Mouse (Mus musculus): ENCODE results near the gene Tmem179.

The Tmem179 gene

DNA sequence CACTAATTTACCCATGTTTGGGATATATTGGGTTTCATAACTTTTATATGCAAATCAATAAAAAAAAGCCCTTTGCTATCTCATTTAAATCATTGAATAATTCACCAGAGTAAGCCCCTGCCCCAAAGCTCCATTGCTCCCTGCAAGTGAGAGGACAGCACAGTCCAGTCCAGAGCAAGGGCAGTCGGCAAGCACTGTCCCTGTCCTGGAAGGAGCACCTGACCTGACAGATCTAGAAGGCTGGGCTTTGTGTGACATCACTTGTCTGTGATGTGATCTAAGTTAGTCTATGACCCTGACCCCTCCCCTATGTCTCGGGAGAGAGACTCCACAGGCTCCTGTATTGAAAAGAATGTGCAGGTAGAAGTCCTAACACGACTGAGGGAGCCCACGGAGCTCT lies 17.2 kb upstream of the Tmem179 start:
- DNase-seq: no peak

DNA sequence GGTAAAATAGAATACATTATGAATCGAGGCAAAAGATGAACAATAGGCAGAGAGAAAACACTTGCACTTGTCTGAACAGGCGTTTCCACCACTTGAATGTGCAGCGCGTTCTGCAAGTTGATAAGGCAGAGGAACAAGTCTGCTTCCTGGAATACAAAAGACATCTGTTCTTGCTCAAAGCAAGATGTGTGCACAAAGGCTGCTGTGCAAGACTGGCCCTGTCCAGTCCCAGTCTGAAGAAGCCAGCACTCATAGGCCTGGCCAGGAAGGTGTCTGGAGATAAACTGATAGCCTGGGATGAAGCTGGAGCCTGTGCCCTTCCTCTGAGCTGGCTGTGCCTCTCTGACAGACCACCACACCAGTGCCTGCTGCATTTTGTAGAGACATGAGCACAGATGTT lies 1.6 kb upstream of the Tmem179 start:
- DNase-seq: peak; percentile 49

DNA sequence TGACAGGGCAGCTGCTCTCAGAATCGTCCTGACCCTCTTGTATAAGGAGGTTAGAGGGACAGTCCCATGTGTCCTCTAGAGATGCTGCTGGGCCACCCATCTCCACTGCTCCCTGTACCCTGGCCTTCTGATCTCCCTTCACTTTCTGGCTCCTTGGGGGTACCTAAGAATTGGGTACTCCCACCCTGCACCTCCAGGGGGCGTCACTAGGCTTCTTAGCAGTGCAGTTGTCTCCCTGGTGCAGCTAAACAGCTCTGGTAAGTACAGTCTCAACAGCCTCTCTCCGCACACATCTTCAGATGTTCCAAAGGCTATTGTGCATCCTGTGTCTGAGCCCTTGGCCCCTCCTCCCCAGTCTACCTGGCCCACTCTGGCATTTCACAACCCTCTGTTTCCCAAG lies 1.6 kb downstream of the Tmem179 start:
- DNase-seq: no peak

DNA sequence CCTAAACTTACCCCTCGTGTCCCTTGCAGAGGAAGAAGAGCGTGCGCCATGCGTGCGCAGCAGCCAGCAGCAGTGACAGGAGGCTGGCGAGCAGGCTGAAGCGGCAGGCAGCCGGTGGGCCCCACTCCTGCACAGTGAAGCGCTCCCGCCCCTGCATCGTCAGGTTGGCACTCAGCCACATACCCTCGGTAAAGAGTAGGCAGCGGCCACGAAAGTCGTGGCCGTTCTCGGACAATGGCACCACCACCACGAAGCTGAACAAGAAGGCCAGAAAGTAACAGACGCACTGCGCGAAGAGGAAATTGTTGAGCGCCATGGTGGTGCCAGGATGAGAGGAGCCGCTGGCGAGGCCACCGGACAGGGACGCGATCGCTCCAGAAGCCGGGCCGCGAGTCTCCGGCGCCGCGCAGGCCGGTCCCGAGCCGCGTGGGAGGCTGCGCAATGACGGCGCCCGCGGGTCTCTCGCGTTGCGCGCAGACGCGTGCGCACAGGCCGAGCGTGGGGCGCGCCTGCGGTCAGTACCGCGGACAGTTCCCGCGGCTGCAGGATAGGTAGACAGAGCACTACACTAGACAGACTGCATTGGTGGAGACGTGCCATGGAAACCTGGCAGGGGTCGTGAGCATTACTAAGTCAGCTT lies 5.7 kb downstream of the Tmem179 start:
- peak; percentile 81 for DNase-seq

DNA sequence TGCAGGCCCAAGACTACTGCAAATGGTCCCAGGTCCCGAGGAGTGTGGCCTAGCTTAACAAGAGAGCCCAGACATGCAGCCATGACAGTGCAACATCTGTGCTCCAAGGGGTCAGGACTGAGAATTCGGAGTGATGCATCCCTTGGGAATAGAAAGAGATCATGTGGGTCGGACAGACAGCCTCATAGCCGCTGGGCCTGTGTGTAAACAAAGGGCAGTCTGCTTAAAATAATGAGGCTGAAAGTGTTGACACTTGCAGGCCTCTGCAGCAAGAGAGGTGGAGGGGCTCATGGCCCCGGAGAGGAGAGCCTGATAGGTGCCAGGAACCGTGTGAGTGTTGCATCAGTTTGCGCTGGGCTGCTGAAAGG lies 6.2 kb downstream of the Tmem179 start:
- peak; percentile 25 for DNase-seq

GRCm38 (mm10) chr12:112507984-112508383 lies 8.6 kb downstream of the Tmem179 start:
- DNase-seq: no peak

DNA sequence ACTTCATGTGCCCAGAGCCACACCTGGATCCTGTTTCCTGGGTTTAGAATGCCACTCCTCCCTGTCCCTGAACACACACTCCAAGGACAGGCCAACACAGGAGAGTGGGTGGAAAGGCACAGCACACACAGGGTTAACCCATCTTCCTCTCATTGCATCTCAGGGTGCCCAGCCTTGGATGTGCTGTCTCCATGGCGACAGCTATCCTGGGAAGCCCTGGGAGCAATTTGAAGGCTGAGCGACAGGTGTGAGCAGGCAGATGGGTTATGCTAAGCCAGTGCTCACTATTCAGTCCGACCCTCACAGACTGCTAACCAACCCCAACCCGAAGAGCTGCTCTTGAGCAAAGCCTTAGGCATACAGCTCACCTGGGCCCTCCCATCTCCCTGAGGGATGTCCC lies 9.3 kb downstream of the Tmem179 start:
- DNase-seq: no peak

DNA sequence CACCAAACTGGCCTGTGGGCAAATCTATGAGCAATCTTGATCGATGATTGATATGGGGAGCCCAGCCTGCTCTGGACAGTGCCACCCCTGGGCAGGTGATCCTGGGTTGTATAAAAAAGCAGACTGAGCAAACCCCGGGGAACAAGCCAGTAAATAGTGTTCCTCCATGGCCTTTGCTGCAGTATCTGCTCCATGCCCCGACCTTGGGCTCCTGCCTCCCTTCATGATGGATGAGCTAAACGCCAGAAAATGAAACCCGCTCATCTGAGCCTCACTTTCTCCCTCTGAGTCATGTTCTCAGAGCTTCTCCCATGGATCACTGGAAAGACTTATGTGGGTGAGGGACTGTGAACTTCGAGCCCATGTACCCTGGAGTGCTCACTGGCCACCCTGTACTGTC lies 10.3 kb downstream of the Tmem179 start:
- no peak for DNase-seq

DNA sequence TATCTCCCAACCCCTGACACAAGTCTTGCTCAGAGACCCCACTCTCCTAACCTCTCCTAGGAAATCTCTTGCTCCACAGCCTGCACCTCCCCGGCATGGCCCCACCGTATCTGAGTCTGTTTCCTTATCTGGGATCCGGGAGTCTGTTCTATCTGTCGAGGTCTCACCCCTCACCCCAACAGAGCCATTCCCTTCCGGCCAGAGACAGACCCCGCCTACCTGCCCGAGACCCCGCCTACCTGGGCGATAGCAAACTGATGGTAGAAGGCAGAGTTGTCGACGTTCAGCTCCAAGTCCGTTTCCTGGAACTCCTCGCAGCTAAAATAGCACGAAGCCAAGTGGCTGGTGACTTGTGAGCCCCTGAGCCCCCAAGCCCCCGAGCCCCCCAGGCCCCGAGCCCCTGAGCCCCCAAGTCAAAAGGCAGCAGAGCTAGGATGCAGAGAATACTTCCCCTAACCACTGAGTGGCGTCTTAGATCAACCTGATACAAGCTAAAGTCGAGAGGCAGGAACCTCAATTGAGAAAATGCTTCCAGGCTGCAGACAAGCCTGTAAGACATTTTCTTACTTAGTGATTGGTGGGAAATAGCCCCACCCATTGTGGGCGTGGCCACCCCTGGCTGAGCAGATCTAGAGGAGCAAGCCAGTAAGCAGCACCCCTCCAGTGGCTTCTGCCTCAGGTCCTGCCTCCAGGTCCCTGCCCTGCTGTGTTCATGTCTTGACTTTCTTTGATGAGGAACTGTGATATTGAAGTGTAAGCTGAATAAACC lies 13.4 kb downstream of the Tmem179 start:
- no peak for DNase-seq

DNA sequence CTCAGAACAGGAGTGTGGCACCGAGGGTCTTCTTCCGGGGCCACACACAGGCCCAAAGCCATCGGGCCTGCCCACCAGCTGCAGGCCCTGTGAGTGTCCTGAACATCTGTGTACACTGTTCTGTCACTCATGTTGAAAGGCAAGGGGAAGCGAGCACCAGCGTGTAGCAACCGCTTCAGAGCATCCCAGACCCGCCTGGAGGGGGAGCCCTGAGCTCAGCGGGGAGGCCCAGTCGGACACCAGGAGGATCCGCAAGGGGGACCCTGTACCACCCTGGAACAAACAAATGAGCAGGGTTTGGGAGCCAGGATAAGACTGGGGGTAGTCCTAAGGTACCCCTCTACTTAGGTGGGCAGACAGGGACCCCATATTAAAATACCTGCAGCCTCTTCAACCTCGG lies 17.9 kb downstream of the Tmem179 start:
- DNase-seq: peak; percentile 49

DNA sequence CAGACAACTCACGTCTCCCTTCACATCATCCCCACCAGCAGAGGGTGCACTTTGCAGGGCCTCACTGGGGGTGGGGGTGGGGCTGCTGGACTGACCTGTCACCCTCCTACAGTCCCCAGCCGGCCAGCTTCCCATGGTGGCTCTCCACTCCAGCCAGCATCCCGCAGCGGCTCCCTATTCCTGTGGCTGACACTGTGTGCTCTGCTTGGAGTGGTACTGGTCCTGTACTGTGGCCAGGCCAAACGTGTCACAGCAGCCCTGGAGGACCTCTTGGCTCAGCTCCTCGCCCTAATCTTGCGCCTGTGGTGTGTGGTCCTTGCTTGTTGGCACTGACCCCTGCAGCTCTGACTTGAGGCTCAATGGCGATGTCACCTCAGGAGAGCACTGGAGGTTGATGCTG lies 18.8 kb downstream of the Tmem179 start:
- no peak for DNase-seq

DNA sequence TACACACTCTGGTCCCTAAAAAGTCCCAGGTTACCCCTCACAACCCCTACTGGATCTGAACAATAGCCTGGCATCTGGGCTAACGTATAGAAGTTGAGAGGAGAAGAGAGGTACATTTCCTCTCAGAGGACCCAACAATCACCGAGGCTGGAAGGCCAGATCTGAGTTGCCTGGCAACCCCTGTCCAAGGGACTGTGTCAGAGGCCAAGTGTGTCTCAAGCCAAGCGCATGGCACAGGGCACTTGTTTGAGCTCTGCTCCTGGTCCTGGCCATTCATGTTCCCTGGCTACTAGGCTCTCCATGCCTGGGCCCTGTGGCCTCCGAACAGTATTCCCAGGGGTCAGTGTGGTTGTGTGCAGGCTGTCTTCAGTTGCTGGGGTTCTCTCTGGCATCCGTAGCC lies 20.4 kb downstream of the Tmem179 start:
- no peak for DNase-seq

DNA sequence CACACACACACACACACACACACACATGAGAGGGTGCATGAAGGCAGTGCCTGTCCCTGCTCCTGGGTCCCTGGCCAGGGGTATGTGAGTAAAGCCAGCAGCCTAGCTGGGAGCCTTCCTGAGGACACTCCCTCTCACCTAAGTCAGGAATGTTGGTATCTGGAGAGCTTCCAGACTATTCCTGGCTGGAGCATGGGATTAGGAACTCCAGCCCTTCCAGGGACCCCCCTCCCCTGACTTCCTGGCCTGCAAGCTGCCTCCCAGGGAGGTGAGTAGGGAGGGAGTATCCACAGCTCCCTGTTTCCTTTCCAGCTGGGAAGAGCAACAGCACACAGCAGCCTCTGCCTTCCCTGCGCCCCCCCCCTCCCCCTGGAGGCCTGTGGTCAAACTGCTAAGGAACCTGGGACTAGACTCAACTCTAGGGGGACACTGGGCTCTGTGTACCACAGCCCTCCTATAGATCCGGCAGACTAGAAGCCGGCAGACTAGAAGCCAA lies 26.1 kb downstream of the Tmem179 start:
- DNase-seq: no peak

- no peak for DNase-seq
These were observed 27.0 kb downstream of the Tmem179 start for GRCm38 (mm10) chr12:112489535-112489934.

- DNase-seq: no peak
These were observed 27.4 kb downstream of the Tmem179 start, which contains the start of gene A530016L24Rik for GRCm38 (mm10) chr12:112489134-112489533. Gene A530016L24Rik (plus strand): TSS chr12:112489448.

- DNase-seq: peak; percentile 88
These were observed 42.8 kb downstream of the Tmem179 start for GRCm38 (mm10) chr12:112473777-112474176.

DNA sequence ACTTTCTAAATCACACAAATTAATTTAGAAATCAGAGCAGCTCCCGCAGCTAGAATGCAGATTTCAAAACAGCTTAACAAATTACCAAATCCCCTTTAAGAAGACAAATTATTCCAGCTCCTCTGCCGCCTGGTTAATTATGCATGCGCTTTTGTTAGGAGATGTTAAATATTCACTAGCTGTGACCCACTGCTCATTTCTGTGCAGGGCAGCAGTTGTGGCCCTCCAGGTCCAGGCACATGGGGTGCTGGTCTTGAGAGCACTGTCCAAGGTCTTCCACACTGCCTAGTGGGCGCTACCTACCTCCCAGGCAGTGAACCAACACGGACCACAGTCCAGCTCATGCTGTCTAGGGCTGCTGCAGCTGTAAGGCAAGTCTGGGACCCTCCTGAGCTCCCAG lies 46.3 kb downstream of the Tmem179 start:
- no peak for DNase-seq

DNA sequence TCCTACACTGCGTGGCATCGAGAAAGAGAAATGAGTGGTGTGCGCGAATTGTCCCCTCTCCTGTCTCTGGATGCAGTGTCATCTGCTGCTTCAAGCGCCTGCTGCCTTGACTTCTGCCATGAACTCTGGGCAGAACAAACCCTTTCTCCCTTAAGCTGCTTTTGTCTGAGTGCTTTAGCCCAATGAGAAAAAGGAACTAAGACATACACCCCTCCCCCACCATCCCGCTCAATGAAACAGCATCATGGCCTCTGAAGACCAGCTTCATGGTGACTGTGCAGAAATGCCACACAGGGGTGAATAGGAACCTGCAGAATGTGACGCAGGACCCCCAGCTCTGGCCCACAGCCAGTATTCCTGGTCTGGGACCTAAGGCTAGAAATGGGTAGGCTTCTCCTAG lies 47.2 kb downstream of the Tmem179 start:
- no peak for DNase-seq

GRCm38 (mm10) chr12:112467387-112467786 lies 49.2 kb downstream of the Tmem179 start:
- no peak for DNase-seq

GRCm38 (mm10) chr12:112465928-112466327 lies 50.6 kb downstream of the Tmem179 start:
- DNase-seq: no peak

- DNase-seq: no peak
These were observed 52.0 kb downstream of the Tmem179 start for GRCm38 (mm10) chr12:112464516-112464915.

GRCm38 (mm10) chr12:112463750-112464444 lies 52.6 kb downstream of the Tmem179 start:
- no peak for DNase-seq

DNA sequence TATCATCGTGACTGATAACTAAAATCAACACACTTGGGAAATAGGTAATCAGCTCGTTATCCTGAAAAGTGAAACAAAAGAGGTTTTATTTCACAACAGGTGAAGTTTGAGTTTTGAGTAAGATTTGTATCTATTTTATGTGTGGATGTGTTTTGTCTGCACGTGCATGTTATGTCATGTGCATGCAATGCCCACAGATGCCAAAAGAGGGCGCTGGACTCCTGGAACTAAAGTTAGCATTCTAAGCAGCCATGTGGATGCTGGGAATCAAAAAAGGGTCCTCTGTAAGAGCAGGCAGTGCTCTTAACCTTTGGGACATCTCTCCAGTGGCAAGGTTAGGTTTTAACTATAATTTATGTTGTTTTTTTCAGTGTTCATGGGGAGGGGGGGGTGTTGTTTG lies 53.3 kb downstream of the Tmem179 start:
- DNase-seq: no peak

- DNase-seq: peak; percentile 46
These were observed 54.1 kb downstream of the Tmem179 start for GRCm38 (mm10) chr12:112462423-112462822.

Measured in embryo, embryonic 11 days (tissue).